Mouse (Mus musculus) liver, embryonic 14.5 days (tissue): ENCODE measurements at regions not wholly inside any gene's neighbourhood (a gene's known extent, or its start where the extent isn't known, plus 50 kb on each side); places are given as distances from the start of the nearest gene placed in this dataset.
A peak's percentile ranks its signal among the peaks of the same experiment; 100 is the strongest.

Source experiments
- ATAC-seq: fragments of 200-750 bp; cut with Nextera tagmentation; 2 replicates; pipeline ENCODE4 v1.8.0; 2017; ENCODE audit warnings: moderate number of reproducible peaks, mild to moderate bottlenecking, moderate library complexity; ENCODE audit not compliant: insufficient read depth
- DNase-seq, 3 experiments: peaks; one replicate each; pipeline ENCODE4 v3.0.0-alpha.2; 2012 to 2013; ENCODE audit warnings: low read depth in 3 of 3, low spot score in 3 of 3
- H3K27ac ChIP-seq: fragments of 300-500 bp; sonication (generic); 2 replicates; pipeline ENCODE4 v1.5.1; 2014; ENCODE audit warnings: moderate library complexity, mild to moderate bottlenecking, control low read depth, inconsistent platforms
- H3K27me3 ChIP-seq: fragments of 300-500 bp; sonication (generic); 2 replicates; pipeline ENCODE4 v1.6.1; 2014; ENCODE audit warnings: mild to moderate bottlenecking, low read length, moderate library complexity; ENCODE audit not compliant: control insufficient read depth, insufficient read depth
- H3K36me3 ChIP-seq: fragments of 300-500 bp; sonication (generic); replicated peaks from 2 replicates; pipeline ENCODE4 v1.6.1; 2014; ENCODE audit warnings: low read depth; ENCODE audit not compliant: control insufficient read depth, insufficient read depth
- H3K4me1 ChIP-seq, 2 experiments: fragments of 200-500 bp in 1 of 2; fragments of 300-500 bp in 1 of 2; sonication (generic) in 1 of 2; replicated peaks; 2 replicates each; pipeline ENCODE4 v1.6.1; 2012 to 2014; ENCODE audit warnings: antibody characterized with exemption in 1 of 2, inconsistent platforms in 1 of 2, low read length in 1 of 2; ENCODE audit not compliant: control insufficient read depth in 2 of 2, insufficient read depth in 2 of 2
- H3K4me2 ChIP-seq: fragments of 300-500 bp; sonication (generic); 2 replicates; pipeline ENCODE4 v1.6.1; 2014; ENCODE audit warnings: low read depth, mild to moderate bottlenecking, control low read depth, moderate library complexity
- H3K4me3 ChIP-seq, 2 experiments: fragments of 200-500 bp in 1 of 2; fragments of 300-500 bp in 1 of 2; sonication (generic) in 1 of 2; 2 replicates each; pipeline ENCODE4 v1.5.1; 2012 to 2014; ENCODE audit warnings: low read depth in 2 of 2, low read length in 2 of 2, mild to moderate bottlenecking in 2 of 2, control low read depth in 1 of 2, inconsistent platforms in 1 of 2, moderate library complexity in 1 of 2; ENCODE audit not compliant: insufficient read depth in 1 of 2
- H3K9ac ChIP-seq: fragments of 300-500 bp; sonication (generic); replicated peaks from 2 replicates; pipeline ENCODE4 v1.6.1; 2014; ENCODE audit warnings: mild to moderate bottlenecking, control low read depth, moderate library complexity
- H3K9me3 ChIP-seq: fragments of 300-500 bp; sonication (generic); 2 replicates; pipeline ENCODE4 v1.6.1; 2016; ENCODE audit warnings: low read length, mixed read lengths; ENCODE audit not compliant: control insufficient read depth
- CTCF ChIP-seq: IDR thresholded peaks from 2 replicates; pipeline ENCODE4 v1.5.1; 2016; ENCODE audit warnings: antibody characterized with exemption, low read depth, control low read depth
- EP300 ChIP-seq: IDR thresholded peaks from 2 replicates; pipeline ENCODE4 v1.6.1; 2016; ENCODE audit warnings: antibody characterized with exemption, low read depth
- WGBS: fragments of 180-500 bp; shearing (Covaris S2); extraction: QIAGEN DNeasy Blood & Tissue Kit; methylation state at CpG from one replicate; pipeline ENCODE4 v1.1.7; 2014; ENCODE audit not compliant: insufficient replicate concordance; 5-methylcytosine and 5-hydroxymethylcytosine counted together

- H3K27ac ChIP-seq, result no peak overlapping the region
- peak; percentile 55; the same call in 1 of the 2 replicates for ATAC-seq
- no peaks in the 10 kb centered on the region for H3K9me3 ChIP-seq
- no peak for TF ChIP-seq EP300
- TF ChIP-seq CTCF, result no peak
- WGBS, result 7% methylated on average over 11 of the region's 11 CpGs
- peaks cover 5% of the 10 kb centered on the region for H3K27me3 ChIP-seq
- H3K4me2 ChIP-seq, result no peak overlapping the region
- no peak overlapping the region for H3K4me3 ChIP-seq
- peak in 1 of 3 experiments; percentile 11 for DNase-seq
- no peak overlapping the region for H3K9ac ChIP-seq
- peaks cover 5 to 18% of the 10 kb centered on the region in 2 experiments; a peak in 3 of 4 replicates for H3K4me1 ChIP-seq
- H3K36me3 ChIP-seq, result no peaks in the 10 kb centered on the region
Measured at GRCm38 (mm10) chr11:20896277-20897123, 65.6 kb upstream of the Lgalsl start.

GRCm38 (mm10) chr11:20897468-20897867, 66.6 kb upstream of the Lgalsl start:
- DNase-seq (no peak), ATAC-seq (no peak)
- TF ChIP-seq EP300 (no peak), CTCF (no peak)
- Histone ChIP-seq H3K9me3 (no peaks in the 10 kb centered on the region), H3K4me2 (no peak overlapping the region), H3K36me3 (no peaks in the 10 kb centered on the region), H3K4me1 (peaks cover 5 to 18% of the 10 kb centered on the region in 2 experiments; a peak in 3 of 4 replicates), H3K9ac (no peak overlapping the region), H3K4me3 (no peak overlapping the region), H3K27ac (no peak overlapping the region), H3K27me3 (peaks cover 5% of the 10 kb centered on the region)
- WGBS, result 70% methylated on average over 7 of the region's 7 CpGs

GRCm38 (mm10) chr11:20898558-20898957, 67.7 kb upstream of the Lgalsl start:
- ATAC-seq, result no peak
- WGBS, result 48% methylated on average over 4 of the region's 4 CpGs
- no peak for TF ChIP-seq CTCF
- TF ChIP-seq EP300, result no peak

GRCm38 (mm10) chr11:20899766-20900165, 68.9 kb upstream of the Lgalsl start:
- Histone ChIP-seq H3K4me3 (no peak overlapping the region), H3K27ac (no peak overlapping the region), H3K9ac (no peak overlapping the region), H3K9me3 (no peaks in the 10 kb centered on the region), H3K4me1 (peaks cover 5 to 18% of the 10 kb centered on the region in 2 experiments; a peak in 3 of 4 replicates), H3K27me3 (peaks cover 5% of the 10 kb centered on the region), H3K36me3 (no peaks in the 10 kb centered on the region), H3K4me2 (no peak overlapping the region)
- WGBS, result 31% methylated on average over 6 of the region's 6 CpGs
- peak in 1 of 3 experiments; percentile 31 for DNase-seq
- peak; percentile 72 for TF ChIP-seq EP300
- no peak for TF ChIP-seq CTCF
- ATAC-seq, result peak; percentile 61; the same call in 1 of the 2 replicates

More at GRCm38 (mm10) chr11:20898558-20898957, 67.7 kb upstream of the Lgalsl start:
- Histone ChIP-seq H3K9ac (no peak overlapping the region), H3K27ac (no peak overlapping the region), H3K36me3 (no peaks in the 10 kb centered on the region), H3K9me3 (no peaks in the 10 kb centered on the region), H3K27me3 (peaks cover 5% of the 10 kb centered on the region), H3K4me3 (no peak overlapping the region), H3K4me1 (peaks cover 5 to 18% of the 10 kb centered on the region in 2 experiments; a peak in 3 of 4 replicates), H3K4me2 (no peak overlapping the region)
- no peak for DNase-seq

GRCm38 (mm10) chr11:20902001-20902400, 71.1 kb upstream of the Lgalsl start:
- ATAC-seq, result no peak
- TF ChIP-seq CTCF (no peak), EP300 (no peak)
- no peaks in the 10 kb centered on the region for H3K9me3 ChIP-seq

More at GRCm38 (mm10) chr11:20902001-20902400, 71.1 kb upstream of the Lgalsl start:
- H3K4me3 ChIP-seq, result no peak overlapping the region
- no peak overlapping the region for H3K27ac ChIP-seq
- no peak overlapping the region for H3K9ac ChIP-seq
- no peak overlapping the region for H3K4me2 ChIP-seq
- H3K36me3 ChIP-seq, result no peaks in the 10 kb centered on the region
- WGBS, result 53% methylated on average over 2 of the region's 2 CpGs
- peaks cover 5 to 9% of the 10 kb centered on the region in 2 experiments; a peak in 3 of 4 replicates for H3K4me1 ChIP-seq
- no peak for DNase-seq
- no peaks in the 10 kb centered on the region; the same call in none of the 2 replicates for H3K27me3 ChIP-seq
